Mouse (Mus musculus) layer of hippocampus, adult 9-10 months (tissue): Measurements from ENCODE around the gene Mrpl4.
"Not testable (repeated sequence)": the region's sequence is repeated elsewhere in the genome, so short reads cannot be mapped to it uniquely, and the experiment has no call there.

Source experiments
- DNase-seq: peaks from one replicate; pipeline ENCODE4 v3.0.0; 2022; ENCODE audit warnings: low spot score

The Mrpl4 gene

DNA sequence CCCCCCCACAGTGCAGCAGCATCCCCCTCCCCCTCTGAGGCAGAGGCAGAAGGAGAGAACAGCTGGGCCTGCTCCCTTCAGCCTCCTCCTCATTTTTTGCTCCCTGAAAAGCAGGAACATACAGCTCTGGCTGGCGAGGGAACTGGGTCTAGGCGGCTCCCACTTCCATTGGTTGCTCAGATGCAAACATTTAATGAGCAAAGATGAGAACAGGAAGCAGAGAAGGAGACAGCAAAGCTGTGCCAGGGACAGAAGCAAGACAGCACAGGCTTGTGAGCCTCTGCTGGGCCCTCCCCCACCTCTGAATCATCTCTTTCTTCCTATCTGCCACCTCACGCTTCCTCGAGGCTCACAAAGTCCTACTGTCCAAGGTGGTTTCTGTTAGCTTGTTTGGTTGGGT, 38.8 kb downstream of the Mrpl4 start:
- DNase-seq = no peak

DNA sequence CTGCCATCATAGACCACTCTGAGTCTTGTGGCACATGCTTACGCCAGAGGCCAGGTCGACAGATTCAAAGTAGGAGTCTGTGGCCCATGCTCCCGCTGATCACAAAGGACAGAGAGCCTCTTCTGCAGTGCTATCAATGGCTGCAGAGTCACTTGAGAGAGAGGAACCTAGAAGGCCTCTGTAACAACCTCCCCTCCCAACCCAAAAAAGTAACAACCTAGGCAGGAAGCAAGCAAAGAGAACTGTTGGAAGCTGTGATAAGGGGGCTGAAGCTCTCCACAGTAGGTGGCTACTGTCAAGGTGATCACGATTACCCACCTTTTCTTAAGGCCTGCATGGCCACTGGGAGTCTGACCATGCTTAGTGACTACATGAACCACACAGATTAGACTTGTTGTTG, 41.0 kb downstream of the Mrpl4 start:
- DNase-seq = no peak

DNA sequence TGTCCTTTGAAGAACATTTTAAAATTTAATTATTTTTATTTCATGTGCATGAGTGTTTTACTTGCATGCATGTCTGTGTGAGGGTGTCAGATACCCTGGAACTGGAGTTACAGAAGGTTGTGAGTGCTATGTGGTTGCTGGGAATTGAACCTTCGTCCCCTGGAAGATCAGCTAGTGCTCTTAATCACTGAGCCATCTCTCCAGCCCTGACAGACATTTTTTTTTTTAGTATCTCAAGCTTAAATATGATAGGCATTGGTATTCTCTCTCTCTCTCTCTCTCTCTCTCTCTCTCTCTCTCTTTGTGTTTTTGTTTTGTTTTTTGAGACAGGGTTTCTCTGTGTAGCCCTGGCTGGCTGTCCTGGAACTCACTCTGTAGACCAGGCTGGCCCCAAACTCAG, 42.2 kb downstream of the Mrpl4 start:
- DNase-seq = not testable (repeated sequence)

DNA sequence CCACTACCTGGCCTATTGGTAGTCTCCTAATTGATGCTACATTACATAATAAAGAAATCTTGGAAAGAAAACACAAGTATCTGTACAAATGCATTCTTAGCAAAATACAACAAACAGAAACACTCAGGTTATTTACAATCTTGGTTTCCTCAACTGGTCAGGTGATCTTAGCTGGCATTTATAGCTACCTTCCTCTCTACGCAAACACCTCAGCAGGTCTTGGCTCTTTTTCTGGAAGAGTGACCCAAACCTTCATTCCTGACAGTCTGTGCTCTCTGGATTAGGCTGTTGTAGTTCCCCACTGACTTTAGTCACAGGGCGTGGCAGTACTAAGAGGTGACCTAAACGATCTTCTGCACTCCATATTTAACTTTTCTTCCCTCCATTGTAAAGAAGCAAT, 42.7 kb downstream of the Mrpl4 start:
- no peak for DNase-seq

DNA sequence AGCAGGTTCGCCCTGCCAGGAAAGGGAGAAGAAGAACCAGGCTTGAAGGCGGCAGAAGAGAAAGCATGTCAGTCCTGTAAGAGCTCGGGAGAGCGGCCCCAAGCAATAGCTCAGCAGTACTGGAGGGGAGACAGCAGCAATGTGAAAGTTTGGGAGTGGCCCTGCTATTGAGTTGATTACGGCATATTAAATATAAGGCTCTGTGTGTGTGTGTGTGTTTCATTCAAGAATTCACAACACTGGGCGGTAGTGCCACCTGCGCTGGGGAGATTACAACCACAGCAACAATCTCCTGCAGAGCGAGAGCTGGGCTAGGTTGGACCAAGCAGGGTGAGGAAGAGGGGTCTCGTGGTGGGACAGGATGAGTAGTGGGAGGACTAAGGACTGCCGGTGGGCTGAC, 49.0 kb downstream of the Mrpl4 start:
- no peak for DNase-seq
